Mouse (Mus musculus) olfactory bulb, adult 2 months (tissue): Measurements from ENCODE around the gene Rer1. TPM values are rescaled to one million over a fixed set of nuclear protein-coding genes. Genes with fewer than 3 reads are reported as not detected.
"Not testable (repeated sequence)": the region's sequence is repeated elsewhere in the genome, so short reads cannot be mapped to it uniquely, and the experiment has no call there.

ENCODE experiments used
- H3K27ac ChIP-seq: fragments of 200-500 bp; 2 replicates; pipeline ENCODE4 v1.5.1; 2012; ENCODE audit warnings: low read depth, low read length; ENCODE audit not compliant: insufficient read depth
- H3K4me1 ChIP-seq: fragments of 200-500 bp; 2 replicates; pipeline ENCODE4 v1.6.1; 2012; ENCODE audit warnings: low read length; ENCODE audit not compliant: control insufficient read depth, insufficient read depth
- H3K4me3 ChIP-seq: fragments of 200-500 bp; 2 replicates; pipeline ENCODE4 v1.5.1; 2012; ENCODE audit warnings: mild to moderate bottlenecking, low read depth, low read length, moderate library complexity; ENCODE audit not compliant: insufficient read depth
- CTCF ChIP-seq: fragments of 200-500 bp; IDR thresholded peaks from 2 replicates; pipeline ENCODE4 v1.5.1; 2012; ENCODE audit warnings: low read depth, mild to moderate bottlenecking, low read length, moderate library complexity; ENCODE audit not compliant: insufficient read depth
- POLR2A ChIP-seq: fragments of 200-500 bp; IDR thresholded peaks from 2 replicates; pipeline ENCODE4 v1.6.1; 2012; ENCODE audit warnings: mild to moderate bottlenecking, low read depth, low read length, moderate library complexity; ENCODE audit not compliant: insufficient read depth
- whole genome bisulfite sequencing: fragments of 180-500 bp; shearing (Covaris S2); methylation state at CpG from one replicate; pipeline ENCODE4 v1.1.7; 2018; 5-methylcytosine and 5-hydroxymethylcytosine counted together
- polyA plus RNA-seq: library from polyadenylated mRNA; stranded (reverse); fragments of >200 nt; gene quantifications from 2 replicates; pipeline ENCODE4 v1.2.4, GENCODE M21; 2012; ENCODE audit warnings: low replicate concordance; ENCODE audit not compliant: missing spikeins, insufficient read depth, insufficient read length

The Rer1 gene
- polyA plus RNA-seq, 1 experiment, result not detected

DNA sequence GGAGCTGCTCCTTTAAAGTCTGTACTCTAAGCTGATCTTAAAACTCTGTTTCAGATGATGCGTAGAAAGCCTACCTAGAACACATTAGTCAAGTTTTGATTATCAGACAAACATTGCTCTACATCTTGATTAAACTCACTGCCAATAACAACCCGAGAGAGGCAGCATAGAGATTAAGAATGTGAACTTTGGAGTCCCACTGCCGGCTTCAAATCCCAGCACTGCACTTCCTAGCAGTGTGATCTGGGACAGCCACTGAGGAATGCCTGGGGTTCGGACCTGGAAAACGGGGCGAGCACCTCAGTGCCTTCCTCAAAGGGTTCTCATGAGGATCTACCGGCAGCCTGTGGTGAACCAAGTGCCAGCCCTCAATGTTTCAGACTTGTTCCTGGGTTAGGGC, 1.8 kb downstream of the Rer1 start:
- Histone ChIP-seq H3K4me1 (peaks cover 20% of the 10 kb centered on the region), H3K27ac (no peak overlapping the region), H3K4me3 (no peak overlapping the region)
- 86% methylated on average over 7 of the region's 7 CpGs for WGBS
- TF ChIP-seq CTCF (no peak), POLR2A (no peak)

GRCm38 (mm10) chr4:155083553-155083952, 2.6 kb downstream of the Rer1 start:
- Histone ChIP-seq H3K27ac (no peak overlapping the region), H3K4me1 (peaks cover 20% of the 10 kb centered on the region), H3K4me3 (no peak overlapping the region)
- TF ChIP-seq POLR2A, result no peak
- no peak for TF ChIP-seq CTCF
- WGBS, result 87% methylated on average over 4 of the region's 4 CpGs

GRCm38 (mm10) chr4:155079666-155080065, 6.5 kb downstream of the Rer1 start:
- Histone ChIP-seq H3K27ac (no peak overlapping the region), H3K4me3 (no peak overlapping the region), H3K4me1 (peaks cover 12% of the 10 kb centered on the region)
- TF ChIP-seq CTCF (no peak), POLR2A (no peak)
- WGBS, result 88% methylated on average over 6 of the region's 6 CpGs

DNA sequence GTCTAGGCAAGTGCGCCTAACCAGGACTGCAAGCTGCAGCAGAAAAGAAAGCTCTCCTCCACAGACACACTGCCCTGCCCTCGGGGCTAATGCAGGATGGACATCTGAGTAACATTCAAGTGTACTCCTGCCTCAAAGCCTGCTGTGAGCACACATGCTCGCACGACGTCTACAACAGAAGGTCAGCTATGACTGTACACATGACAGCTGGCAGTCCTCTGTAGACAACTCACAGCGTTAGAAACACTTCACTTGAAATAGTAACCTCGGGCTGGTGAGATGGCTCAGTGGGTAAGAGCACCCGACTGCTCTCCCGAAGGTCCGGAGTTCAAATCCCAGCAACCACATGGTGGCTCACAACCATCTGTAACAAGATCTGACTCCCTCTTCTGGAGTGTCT, 7.4 kb downstream of the Rer1 start:
- WGBS, result 87% methylated on average over 10 of the region's 10 CpGs
- not testable (repeated sequence) for H3K4me1 ChIP-seq, H3K4me3 ChIP-seq, H3K27ac ChIP-seq

- WGBS, result 74% methylated on average over 9 of the region's 9 CpGs
- Histone ChIP-seq H3K4me3 (no peak overlapping the region), H3K4me1 (no peaks in the 10 kb centered on the region), H3K27ac (no peak overlapping the region)
- no peak for TF ChIP-seq CTCF
- TF ChIP-seq POLR2A, result no peak
Measured at GRCm38 (mm10) chr4:155076677-155077076, 9.5 kb downstream of the Rer1 start.

GRCm38 (mm10) chr4:155075813-155076212, 10.4 kb downstream of the Rer1 start:
- TF ChIP-seq CTCF, result no peak
- TF ChIP-seq POLR2A, result no peak
- H3K27ac ChIP-seq, result no peak overlapping the region
- WGBS, result 95% methylated on average over 2 of the region's 2 CpGs

GRCm38 (mm10) chr4:155075137-155075536, 11.0 kb downstream of the Rer1 start:
- H3K4me1 ChIP-seq, result no peaks in the 10 kb centered on the region
- H3K4me3 ChIP-seq, result no peak overlapping the region
- TF ChIP-seq POLR2A (no peak), CTCF (no peak)
- 82% methylated on average over 9 of the region's 9 CpGs for WGBS
- H3K27ac ChIP-seq, result no peak overlapping the region

More at GRCm38 (mm10) chr4:155075813-155076212, 10.4 kb downstream of the Rer1 start:
- H3K4me1 ChIP-seq, result no peaks in the 10 kb centered on the region
- H3K4me3 ChIP-seq, result no peak overlapping the region

DNA sequence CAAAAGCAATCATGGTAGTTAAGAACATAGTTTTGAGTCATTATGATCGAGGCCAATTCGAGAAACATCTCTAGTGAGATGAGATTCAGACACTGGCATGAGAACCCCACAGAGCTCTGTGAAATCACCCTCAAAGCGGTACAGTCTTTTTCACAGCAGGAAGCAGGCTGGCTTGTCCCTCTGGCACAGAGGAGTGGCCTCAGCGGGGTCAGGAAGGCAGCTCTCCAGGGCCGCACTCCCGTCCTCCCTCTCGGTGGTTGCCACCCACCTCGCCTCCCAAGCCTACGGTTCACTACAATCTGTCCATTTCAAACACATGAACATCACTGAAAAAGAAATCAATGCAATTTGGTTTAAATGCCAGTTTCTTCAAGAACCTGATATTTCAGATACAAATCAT, 11.8 kb downstream of the Rer1 start:
- WGBS, result 74% methylated on average over 9 of the region's 9 CpGs
- TF ChIP-seq POLR2A (no peak), CTCF (no peak)
- no peak overlapping the region for H3K27ac ChIP-seq
- no peaks in the 10 kb centered on the region for H3K4me1 ChIP-seq
- no peak overlapping the region for H3K4me3 ChIP-seq

- Histone ChIP-seq H3K27ac (no peak overlapping the region), H3K4me1 (peaks cover 7% of the 10 kb centered on the region), H3K4me3 (no peak overlapping the region)
- 73% methylated on average over 5 of the region's 5 CpGs for WGBS
- TF ChIP-seq CTCF, result no peak
- TF ChIP-seq POLR2A, result no peak
Measured at GRCm38 (mm10) chr4:155070921-155071320, 15.3 kb downstream of the Rer1 start.

DNA sequence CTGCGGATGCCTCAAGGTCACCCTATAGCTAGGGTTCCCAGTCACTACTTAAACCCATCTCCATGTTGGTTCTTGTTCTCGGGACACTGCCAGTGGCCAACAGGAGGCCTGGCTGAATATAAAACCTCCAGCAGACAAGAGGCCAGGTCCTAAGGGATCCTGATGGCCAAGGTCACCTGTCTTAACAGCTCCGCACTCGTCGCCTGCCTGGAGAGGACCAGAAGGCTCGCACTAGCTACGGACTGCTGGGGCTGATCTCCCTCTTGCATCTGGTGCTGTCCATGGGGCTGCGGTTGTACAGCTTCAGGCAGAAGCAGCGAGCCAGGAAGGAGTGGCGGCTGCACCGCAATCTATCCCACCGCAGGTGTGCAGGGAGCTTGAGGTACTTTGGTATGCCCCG, 16.0 kb downstream of the Rer1 start:
- no peak overlapping the region for H3K4me3 ChIP-seq
- H3K4me1 ChIP-seq, result peaks cover 7% of the 10 kb centered on the region
- 93% methylated on average over 13 of the region's 13 CpGs for WGBS
- H3K27ac ChIP-seq, result no peak overlapping the region
- TF ChIP-seq CTCF (no peak), POLR2A (no peak)
